Mouse (Mus musculus): ENCODE data around the gene Nuak1. TPM values are rescaled to one million over a fixed set of nuclear protein-coding genes. Genes with fewer than 3 reads are reported as not detected.

Nuak1 gene
- total RNA-seq, 2 experiments from 2014 or later: 5.4 to 6.8 TPM

- DNase-seq (ENCODE audit: low spot score in 2 of 2): no peak
Observed at GRCm38 (mm10) chr10:84354323-84354722, 86.1 kb downstream of the Nuak1 start.

- no peak for DNase-seq (ENCODE audit: low spot score in 2 of 2)
Observed at GRCm38 (mm10) chr10:84345730-84346129, 94.7 kb downstream of the Nuak1 start.

DNA sequence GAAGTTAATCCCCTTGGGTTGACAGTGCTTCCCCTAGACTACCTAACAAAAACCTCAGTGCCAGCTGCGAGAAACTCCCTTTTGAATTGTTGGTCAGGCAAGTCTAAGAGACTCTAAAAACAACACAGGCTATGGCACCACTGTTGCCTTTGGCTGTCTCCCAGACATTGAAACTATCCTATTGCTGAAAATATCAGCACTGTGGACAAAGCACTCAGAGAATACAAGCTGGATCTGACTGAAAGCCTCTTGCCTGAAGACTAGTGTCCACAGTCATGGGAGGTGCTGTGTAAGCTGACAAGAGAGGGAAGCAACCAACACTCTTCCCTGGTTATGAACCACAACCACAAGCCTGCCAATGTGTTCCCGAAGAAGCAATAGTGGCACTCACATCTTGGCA lies 96.9 kb downstream of the Nuak1 start:
- no peak for DNase-seq (ENCODE audit: low spot score in 2 of 2)

- no peak for DNase-seq (ENCODE audit: low spot score in 2 of 2)
Observed at GRCm38 (mm10) chr10:84339456-84339855, 100.9 kb downstream of the Nuak1 start.

DNA sequence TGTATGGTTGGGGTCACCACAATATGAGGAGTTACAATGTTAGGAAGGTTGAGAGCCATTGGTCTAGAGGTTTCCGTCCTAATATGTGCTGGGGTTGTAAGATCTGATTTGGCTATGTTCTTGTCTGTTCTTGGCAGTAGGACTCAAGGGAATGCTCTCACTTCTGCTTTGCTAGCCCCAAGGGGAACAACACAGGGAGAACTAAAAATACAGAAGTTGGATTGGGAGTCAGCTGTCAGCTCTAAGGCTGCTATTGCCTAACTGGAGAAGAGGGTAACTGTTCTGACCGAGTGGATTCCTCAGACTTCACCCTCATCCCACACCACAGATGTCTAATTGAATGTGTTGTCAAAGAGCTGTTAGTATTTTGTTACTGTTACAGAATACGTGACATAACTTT lies 101.6 kb downstream of the Nuak1 start:
- no peak for DNase-seq (ENCODE audit: low spot score in 2 of 2)

DNA sequence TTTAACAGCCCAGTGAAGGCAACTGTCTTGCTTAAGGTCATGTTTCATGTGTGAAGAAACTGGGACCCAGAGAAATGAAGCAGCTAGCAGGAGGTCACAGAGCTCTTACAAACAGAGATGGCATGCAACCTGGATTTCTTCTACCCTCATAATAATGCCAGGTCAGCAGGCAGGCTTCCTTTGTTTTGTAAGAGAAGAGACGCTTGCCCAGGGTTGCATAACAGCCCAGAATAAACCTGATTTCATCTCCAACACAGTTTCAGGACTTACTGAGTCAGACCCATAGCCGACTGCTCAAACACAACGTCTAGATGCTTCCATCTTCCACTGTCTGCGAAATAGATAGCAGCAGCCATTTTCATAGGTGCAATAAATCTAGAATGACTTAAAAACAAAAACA lies 105.0 kb downstream of the Nuak1 start:
- no peak for DNase-seq (ENCODE audit: low spot score in 2 of 2)

DNA sequence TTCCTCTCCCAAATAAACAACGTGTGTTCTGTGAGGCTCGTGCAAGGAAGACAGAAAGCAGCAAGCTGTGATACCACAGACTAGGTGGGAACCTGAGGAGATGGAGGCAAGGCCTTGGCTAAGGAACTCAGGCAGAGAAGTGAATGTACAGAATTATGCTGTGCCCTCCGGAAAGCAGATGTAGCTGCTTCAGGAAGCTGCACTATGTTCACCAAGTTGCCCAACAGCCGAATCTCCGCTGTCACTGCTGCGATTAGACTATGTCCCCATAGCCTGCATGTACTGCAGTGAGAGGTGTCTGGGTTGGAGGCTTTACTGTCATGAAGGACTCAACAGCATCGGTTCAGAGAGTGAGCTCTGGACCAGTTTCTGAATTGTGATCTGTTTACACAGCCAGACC lies 110.6 kb downstream of the Nuak1 start:
- no peak for DNase-seq (ENCODE audit: low spot score in 2 of 2)

DNA sequence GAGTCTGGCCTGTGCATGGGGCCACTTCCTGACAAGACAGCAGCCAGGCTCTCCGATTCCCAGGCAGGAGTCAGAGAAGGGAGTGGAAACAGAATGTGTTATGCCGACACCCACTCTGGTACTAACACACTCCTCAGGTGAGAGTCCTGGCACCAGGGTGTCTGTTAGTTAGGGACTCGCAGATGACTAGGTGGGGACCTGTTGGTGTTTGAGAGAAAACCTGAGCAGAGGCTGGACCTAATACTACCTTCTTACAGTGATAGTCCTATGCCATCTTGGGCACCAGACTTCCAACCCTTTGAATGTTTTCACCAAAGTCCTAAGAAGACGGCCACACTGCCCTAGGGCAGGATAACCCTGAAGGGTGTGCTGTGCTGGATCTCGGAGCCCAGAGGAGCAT lies 111.1 kb downstream of the Nuak1 start:
- DNase-seq (ENCODE audit: low spot score in 2 of 2): no peak

DNA sequence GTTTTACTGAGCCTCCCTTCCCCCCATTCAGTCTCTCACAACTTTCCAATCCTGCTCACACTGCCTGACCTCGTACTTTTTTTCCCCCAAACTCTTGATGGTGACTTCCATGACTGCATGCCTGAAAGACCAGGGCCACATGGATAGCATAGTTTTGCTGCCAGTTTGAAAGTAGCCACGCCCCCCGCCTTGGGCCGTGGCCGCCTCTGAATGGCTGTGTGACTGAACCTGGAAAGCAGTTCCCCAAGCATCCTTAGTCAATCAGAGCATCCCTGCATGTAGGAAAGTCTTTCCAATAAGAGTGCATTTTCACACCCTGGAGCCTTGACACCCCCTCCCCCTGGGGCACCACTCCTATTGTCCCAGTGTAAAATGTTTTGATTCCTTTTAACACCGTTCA lies 116.4 kb downstream of the Nuak1 start:
- DNase-seq (ENCODE audit: low spot score in 2 of 2): no peak

Other genes with a start within 250 kb of the Nuak1 start
- gene Ckap4, start 93.5 kb upstream of the Nuak1 start, total RNA-seq (2021): 10 to 100 TPM; 26.0 to 34.3 TPM
- gene Tcp11l2, start 136.0 kb upstream of the Nuak1 start, total RNA-seq (2021): 10 to 100 TPM; 28.1 to 40.9 TPM
- gene Polr3b, start 181.7 kb upstream of the Nuak1 start, total RNA-seq (2021): 10 to 100 TPM; 15.3 to 28.2 TPM

Measured in adrenal gland, adult 18-20 months (tissue).